Mouse (Mus musculus) lung, adult 10 weeks (tissue): ENCODE measurements around the gene Olfr1371. TPM values are rescaled to one million over a fixed set of nuclear protein-coding genes. Genes with fewer than 3 reads are reported as not detected.

Experiments used
- polyA plus RNA-seq: library from polyadenylated mRNA; stranded (reverse); fragments of 350-450 nt; fragmentation: Illumina TruSeq; extraction: RNeasy Lipid Tissue Mini Kit (QIAGEN cat#74804); gene quantifications from one replicate; pipeline ENCODE4 v1.2.3, GENCODE M21; 2014; ENCODE audit warnings: low read depth, low replicate concordance; ENCODE audit not compliant: insufficient read depth

The Olfr1371 gene
- polyA plus RNA-seq: not detected

GRCm38 (mm10) chr11:52213887-52214286 is at the start of gene Olfr1371:
Gene Olfr1371, minus strand, starts transcription at chr11:52213987.

GRCm38 (mm10) chr11:52231606-52232541 is 18.1 kb upstream of the Olfr1371 start, which contains the start of gene Skp1a:
Gene Skp1a, plus strand, starts transcription at chr11:52231995.

Other genes starting within 250 kb of the Olfr1371 start
- 32.4 TPM for gene Cdkn2aipnl, start 246.3 kb downstream of the Olfr1371 start, polyA plus RNA-seq
- 157 TPM for gene Ube2b, start 213.2 kb downstream of the Olfr1371 start, polyA plus RNA-seq
- 2.6 TPM for gene Cdkl3, start 209.8 kb downstream of the Olfr1371 start, polyA plus RNA-seq
- 37.6 TPM for gene Ppp2ca, start 115.3 kb downstream of the Olfr1371 start, polyA plus RNA-seq
- not detected for gene Olfr1373, start 68.5 kb downstream of the Olfr1371 start, polyA plus RNA-seq
- gene Skp1a, start 18.0 kb upstream of the Olfr1371 start, polyA plus RNA-seq: 266 TPM
- gene Tcf7, start 69.0 kb upstream of the Olfr1371 start, polyA plus RNA-seq: 14.7 TPM
- gene Vdac1, start 146.9 kb upstream of the Olfr1371 start, polyA plus RNA-seq: 94.7 TPM
- 118 TPM for gene 9530068E07Rik, start 182.4 kb upstream of the Olfr1371 start, polyA plus RNA-seq